Mouse (Mus musculus) subcutaneous adipose tissue, adult 2 months (tissue): ENCODE results near the gene Exosc2. TPM values are rescaled to one million over a fixed set of nuclear protein-coding genes. Genes with fewer than 3 reads are reported as not detected.

Experiments
- polyA plus RNA-seq: library from polyadenylated mRNA; depleted of rRNA; stranded (reverse); fragments of >200 nt; gene quantifications from 2 replicates; pipeline ENCODE4 v1.2.3, GENCODE M21; 2012; ENCODE audit warnings: low replicate concordance; rRNA removed

Gene Exosc2
- 11.1 and 22.7 TPM in 2 replicates for polyA plus RNA-seq

GRCm38 (mm10) chr2:31670551-31671035, at the start of gene Exosc2:
TSS of gene Exosc2 (plus strand) at chr2:31670715.

GRCm38 (mm10) chr2:31639901-31640608, 30.5 kb upstream of the Exosc2 start, which contains the start of gene Prdm12:
TSS of gene Prdm12 (plus strand) at chr2:31640037.

GRCm38 (mm10) chr2:31688074-31688925, 17.8 kb downstream of the Exosc2 start, which contains the start of gene Abl1:
TSS of gene Abl1 (plus strand) at chr2:31688376.

Other genes with a start within 250 kb of the Exosc2 start
- 6.0 and 10.6 TPM in 2 replicates for gene Ass1, start 200.5 kb upstream of the Exosc2 start, polyA plus RNA-seq
- 21.6 and 57.6 TPM in 2 replicates for gene Fubp3, start 98.1 kb upstream of the Exosc2 start, polyA plus RNA-seq
- not detected in 2 replicates for gene Prdm12, start 30.7 kb upstream of the Exosc2 start, polyA plus RNA-seq
- gene Abl1, start 17.7 kb downstream of the Exosc2 start, polyA plus RNA-seq: 46.5 and 89.6 TPM in 2 replicates
- 0.04 and 0.05 TPM in 2 replicates for gene Qrfp, start 139.9 kb downstream of the Exosc2 start, polyA plus RNA-seq
- 0.03 TPM in 1 of 2 replicates, not detected in the other for gene Fibcd1, start 175.3 kb downstream of the Exosc2 start, polyA plus RNA-seq
- gene Lamc3, start 216.6 kb downstream of the Exosc2 start, polyA plus RNA-seq: 5.0 and 25.4 TPM in 2 replicates